Mouse (Mus musculus): ENCODE measurements around the gene Atp11b.

The Atp11b gene

DNA sequence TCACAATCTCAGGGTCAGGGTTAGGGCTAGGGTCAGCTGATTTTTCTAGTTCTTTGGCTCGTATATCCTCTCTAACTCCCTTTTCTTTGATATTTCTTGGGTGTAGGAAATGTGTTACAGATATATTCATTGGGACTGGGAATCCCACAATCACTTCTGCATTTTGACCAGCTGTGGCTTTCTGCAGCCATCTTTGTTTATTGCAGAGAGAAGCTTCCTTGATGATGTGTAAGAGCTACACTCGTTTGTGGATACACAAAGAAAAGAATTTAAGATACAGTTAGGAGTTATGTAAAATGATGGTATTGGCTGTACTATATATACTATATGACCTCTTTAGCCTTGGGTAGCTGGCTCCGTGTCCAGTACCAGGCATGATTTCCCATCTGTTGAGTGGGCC is 25.8 kb downstream of the Atp11b start:
- no peak for DNase-seq (ENCODE audit: extremely low spot score)

DNA sequence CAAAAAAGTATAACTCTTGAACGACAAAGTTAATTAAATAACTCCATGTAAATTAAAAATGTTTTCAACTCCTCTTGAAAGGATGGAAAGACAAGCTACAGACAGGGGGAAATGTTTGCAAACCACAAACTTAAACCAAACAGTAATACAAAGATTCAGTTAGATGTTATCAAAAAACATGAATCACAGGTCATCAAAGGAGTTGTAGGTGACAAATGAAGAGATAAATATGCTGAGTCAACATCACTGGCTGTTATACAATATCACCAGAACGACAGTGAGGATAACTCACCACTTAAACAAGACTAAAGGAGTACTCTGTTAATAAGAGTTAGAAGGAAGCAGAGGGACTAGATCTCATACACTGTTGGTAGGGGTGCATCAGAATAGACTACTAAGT is 48.1 kb downstream of the Atp11b start:
- no peak for DNase-seq (ENCODE audit: extremely low spot score)

DNA sequence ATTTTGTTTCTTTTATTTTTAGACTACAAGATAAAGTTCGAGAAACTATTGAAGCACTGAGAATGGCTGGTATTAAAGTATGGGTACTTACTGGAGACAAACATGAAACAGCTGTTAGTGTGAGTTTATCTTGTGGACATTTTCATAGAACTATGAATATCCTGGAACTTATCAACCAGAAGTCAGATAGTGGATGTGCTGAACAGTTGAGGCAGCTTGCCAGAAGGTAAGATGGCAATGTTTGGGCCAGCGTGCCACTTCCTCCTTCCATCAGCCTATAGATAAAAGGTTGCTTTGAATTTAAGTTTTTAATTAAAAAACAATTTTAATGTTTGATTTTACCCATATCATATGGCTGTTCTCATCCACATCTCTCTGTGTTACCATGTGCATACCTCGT is 66.0 kb downstream of the Atp11b start:
- DNase-seq (ENCODE audit: extremely low spot score): no peak

DNA sequence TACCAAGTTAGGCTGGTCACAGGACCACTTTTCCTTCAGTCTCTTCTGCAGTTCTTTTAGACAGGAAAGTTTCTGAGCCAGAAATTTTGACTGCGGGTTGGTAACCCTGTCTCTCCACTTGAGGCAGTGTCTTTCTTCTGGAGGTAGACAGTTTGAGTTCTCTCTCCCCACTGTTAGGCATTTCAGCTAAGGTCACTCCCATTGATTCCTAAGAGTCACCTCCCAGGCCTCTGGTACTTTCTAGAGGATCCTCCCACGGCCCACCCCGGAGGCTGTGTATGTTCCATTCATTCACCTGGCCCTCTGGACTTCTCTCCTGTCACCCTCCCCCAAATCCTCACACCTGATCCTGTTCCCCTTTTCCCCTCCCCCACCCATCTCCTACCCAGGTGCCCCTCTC is 68.1 kb downstream of the Atp11b start:
- no peak for DNase-seq (ENCODE audit: extremely low spot score)

DNA sequence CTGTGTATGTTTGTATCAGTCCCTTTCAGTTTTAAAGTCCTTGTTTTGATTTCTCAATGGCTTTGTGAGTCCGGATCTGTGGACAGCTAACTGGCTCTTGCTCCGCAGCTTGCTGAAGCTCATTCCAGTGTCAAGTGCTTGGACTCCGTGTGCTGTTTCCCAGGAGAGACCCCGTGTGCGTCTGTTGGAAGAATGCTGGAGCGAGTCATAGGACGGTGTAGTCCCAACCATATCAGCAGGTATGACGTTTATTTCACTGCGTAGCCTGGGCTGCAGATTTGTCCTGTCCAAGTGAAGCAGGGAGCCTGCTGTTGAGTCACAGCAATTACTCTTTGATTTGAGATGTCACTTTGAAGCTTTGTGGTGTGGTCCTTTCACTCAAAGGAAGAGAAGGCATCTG is 95.4 kb downstream of the Atp11b start:
- no peak for DNase-seq (ENCODE audit: extremely low spot score)

DNA sequence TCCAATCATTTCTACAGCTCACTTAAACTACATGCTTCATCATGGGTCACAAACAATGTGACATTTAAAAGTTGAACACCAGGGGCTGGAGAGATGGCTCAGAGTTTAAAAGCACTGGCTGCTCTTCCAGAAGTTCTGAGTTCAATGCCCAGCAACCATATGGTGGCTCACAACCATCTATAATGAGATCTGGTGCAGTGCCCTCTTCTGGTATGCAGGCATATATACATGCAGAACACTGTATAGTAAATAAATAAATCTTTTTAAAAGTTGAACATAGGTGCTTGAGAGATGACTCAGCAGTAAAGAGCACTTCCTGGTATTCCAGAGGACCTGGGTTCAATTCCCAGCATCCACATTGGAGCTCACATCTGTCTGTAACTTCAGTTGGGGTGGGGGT is 129.4 kb downstream of the Atp11b start:
- no peak for DNase-seq (ENCODE audit: extremely low spot score)

DNA sequence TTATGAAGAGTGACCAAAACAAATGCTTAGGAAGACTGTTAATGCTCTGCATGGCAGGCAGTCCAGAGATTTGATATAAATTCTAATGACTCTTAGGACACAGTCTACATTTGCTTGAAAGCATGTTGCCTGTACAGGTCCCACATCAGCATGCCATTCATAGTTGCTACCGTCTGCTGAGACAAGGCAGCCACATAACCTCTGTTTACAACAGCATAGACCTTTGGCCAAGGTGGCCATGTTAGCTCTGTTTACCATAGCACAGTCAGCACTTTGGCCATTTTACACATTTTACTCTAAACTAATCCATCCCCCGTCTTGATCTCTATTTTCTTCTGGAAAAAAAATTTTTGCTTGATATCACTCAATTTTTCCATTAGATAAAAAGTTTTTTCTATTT is 135.6 kb downstream of the Atp11b start:
- no peak for DNase-seq (ENCODE audit: extremely low spot score)

DNA sequence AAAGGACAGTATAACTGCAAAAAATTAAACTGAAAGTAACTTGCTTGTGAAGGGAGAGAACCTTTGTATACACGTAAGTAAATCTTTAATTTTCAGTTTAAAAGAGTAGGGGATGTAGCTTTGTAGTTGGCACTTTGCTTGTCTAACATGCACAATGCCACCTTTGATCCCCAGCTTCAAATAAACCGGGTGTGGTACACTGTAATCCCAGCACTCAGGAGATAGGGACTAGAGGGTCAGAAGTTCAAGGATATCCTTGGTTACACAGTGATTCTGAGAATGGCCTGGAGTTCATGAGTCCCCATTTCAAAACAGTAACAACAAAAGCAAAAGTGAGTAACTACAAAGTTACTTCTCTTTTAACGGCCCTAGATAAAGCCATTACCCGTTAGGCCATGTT is 137.2 kb downstream of the Atp11b start:
- DNase-seq (ENCODE audit: extremely low spot score): no peak

DNA sequence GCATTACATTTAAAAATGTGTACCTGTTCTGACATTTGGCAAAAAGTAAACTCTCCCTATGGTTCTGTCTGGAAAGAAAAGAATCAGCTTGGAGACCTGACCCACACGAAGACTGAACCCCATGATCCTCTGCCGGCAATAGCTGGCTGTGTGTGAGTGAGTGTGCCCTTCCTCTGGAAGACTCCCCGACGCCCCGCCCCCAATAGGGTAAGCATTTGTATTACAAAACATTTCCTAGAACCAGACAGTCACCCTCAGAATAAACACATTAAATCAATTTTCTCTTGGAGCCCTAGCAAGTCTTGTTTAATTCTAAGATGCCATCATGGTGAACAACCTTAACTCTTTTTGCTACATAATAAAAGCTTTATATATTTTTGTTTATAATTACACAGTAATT is 139.2 kb downstream of the Atp11b start:
- DNase-seq (ENCODE audit: extremely low spot score): no peak

DNA sequence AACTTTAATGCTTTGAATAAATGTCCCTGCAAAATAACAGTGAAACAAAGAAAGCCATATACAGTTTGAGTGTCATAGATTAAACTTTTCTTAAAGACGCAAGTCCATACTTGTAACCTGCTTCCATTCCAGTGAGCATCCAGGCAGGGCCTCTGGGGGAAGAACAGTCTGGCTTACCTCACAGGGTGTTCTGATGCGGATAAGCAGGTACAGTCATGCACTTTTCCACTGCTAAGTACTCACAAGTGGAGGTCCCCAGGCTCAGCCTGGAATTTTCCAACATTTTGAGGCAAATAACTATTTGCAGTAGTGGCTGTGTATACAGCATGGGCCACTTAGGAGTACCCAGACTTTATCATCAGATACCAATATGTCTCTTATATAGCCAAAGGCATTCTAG is 144.0 kb downstream of the Atp11b start:
- no peak for DNase-seq (ENCODE audit: extremely low spot score)

DNA sequence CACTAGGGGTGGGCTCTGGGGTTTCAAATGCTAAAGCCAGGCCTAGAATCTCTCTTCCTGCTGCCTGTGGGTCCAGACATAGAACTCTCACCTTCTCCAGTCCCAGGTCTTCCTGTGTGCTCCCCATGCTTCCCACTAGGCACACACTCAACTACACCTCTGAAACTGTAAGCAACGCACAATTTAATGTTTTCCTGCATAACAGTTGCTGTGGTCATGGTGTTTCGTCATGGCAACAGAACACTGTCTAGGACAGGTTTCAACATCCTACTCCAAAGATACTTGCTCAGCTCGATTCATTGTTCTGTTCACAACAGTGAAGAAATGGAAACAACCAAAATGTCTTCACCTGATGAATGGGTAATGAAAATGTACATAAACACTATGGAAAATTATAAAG is 145.2 kb downstream of the Atp11b start:
- DNase-seq (ENCODE audit: extremely low spot score): no peak

DNA sequence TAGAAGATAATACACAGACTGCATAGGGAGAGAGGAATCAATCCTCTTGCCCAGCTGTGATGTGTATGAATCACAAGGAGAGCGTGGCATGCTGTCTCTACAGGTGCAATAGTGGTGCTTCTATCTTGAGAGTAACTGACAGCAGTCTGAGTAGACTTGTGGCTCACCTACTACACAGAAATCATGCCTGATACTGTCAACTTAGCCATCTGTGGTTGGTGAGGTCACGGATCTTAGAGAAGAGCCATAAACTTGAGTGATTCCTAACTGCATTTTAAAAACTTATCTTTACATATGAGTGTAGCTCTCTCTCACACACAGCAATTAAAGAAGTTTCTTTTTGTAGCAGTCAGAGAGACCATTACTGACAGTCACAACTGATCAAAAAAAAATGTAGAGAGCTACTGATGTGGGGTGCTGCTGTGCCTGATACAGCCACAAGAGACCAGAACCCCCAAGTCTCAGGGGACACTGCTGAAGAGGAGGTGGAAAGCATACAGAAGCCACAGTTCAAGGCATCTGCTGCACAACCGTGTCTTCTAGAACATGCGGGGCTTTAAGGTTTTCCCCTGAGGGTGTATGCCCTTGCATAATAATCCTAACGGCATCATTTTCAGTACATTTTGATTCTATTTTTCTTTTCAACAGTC is 146.8 kb downstream of the Atp11b start:
- no peak for DNase-seq (ENCODE audit: extremely low spot score)

Measured in embryo, embryonic 9.5 days (tissue).